Mouse (Mus musculus) embryonic fibroblast, embryonic 13.5 days (primary cell): Measurements from ENCODE around the gene Tmco4. TPM values are rescaled to one million over a fixed set of nuclear protein-coding genes. Genes with fewer than 3 reads are reported as not detected.
A peak's percentile ranks its signal among the peaks of the same experiment; 100 is the strongest.

Experiments used
- H3K27ac ChIP-seq: 2 replicates; pipeline ENCODE4 v1.5.1; 2012; ENCODE audit warnings: low read length, control low read depth, inconsistent platforms; ENCODE audit not compliant: insufficient read depth
- H3K4me1 ChIP-seq: 2 replicates; pipeline ENCODE4 v1.6.1; 2011; ENCODE audit warnings: low read length; ENCODE audit not compliant: control insufficient read depth, insufficient read depth
- H3K4me3 ChIP-seq: 2 replicates; pipeline ENCODE4 v1.5.1; 2011; ENCODE audit warnings: mild to moderate bottlenecking, control low read depth, low read length; ENCODE audit not compliant: insufficient read depth
- CTCF ChIP-seq: IDR thresholded peaks from 2 replicates; pipeline ENCODE4 v1.5.1; 2011; ENCODE audit warnings: mild to moderate bottlenecking, control low read depth, low read length, moderate library complexity, borderline replicate concordance; ENCODE audit not compliant: insufficient read depth
- POLR2A ChIP-seq: IDR thresholded peaks from 2 replicates; pipeline ENCODE4 v1.6.1; 2011; ENCODE audit warnings: low read depth, mild to moderate bottlenecking, control low read depth, low read length, moderate library complexity
- polyA plus RNA-seq: library from polyadenylated mRNA; stranded (reverse); fragments of >200 nt; gene quantifications from 2 replicates; pipeline ENCODE4 v1.2.4, GENCODE M21; 2011; ENCODE audit warnings: low read depth; ENCODE audit not compliant: missing spikeins, insufficient read length

Tmco4 gene
- polyA plus RNA-seq, 1 experiment = 14.3 TPM

DNA sequence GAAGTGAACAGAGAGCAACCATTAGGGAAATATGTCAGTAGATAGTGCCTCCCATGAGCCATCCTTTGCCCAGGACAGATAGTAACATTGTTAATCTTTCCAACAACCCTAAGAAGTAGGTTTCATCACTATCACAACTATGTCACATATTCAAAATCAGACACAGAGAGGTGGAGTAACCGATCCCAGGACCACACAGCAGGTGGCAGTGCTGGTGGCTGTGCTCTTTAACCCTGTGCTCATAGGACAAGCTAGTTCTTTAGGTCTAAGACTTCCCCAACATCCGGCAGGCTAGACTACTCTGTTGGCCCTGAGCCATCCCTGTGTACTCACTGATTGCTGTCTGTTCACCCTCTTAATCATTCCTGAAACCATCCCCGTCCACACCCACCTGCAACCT is 21.7 kb downstream of the Tmco4 start:
- no peak overlapping the region for H3K4me3 ChIP-seq
- H3K4me1 ChIP-seq = no peaks in the 10 kb centered on the region
- TF ChIP-seq POLR2A (no peak), CTCF (no peak)
- no peak overlapping the region for H3K27ac ChIP-seq

DNA sequence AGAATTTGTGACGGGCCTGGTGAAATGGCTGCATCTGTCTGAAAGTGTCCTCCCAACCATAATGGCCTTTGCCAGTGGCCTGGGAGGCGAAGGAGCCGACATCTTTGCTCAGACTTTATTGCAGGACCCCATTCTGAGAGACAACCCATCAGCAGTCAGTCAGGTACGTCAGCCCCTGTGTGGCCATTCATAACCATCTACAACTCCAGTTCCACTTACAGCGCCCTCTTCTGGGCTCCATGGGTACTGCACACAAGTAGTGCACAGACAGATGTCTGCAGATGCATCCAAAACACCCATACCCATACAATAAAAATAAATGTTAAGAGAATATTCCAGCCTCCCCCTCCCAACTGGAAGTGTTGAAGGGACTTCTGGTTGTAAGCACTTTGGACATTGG is 23.7 kb downstream of the Tmco4 start:
- Histone ChIP-seq H3K27ac (no peak overlapping the region), H3K4me3 (no peak overlapping the region), H3K4me1 (no peaks in the 10 kb centered on the region)
- TF ChIP-seq POLR2A = no peak
- 0 out of 2 replicates have a peak, but pooled peaks have one; percentile 1 for TF ChIP-seq CTCF

DNA sequence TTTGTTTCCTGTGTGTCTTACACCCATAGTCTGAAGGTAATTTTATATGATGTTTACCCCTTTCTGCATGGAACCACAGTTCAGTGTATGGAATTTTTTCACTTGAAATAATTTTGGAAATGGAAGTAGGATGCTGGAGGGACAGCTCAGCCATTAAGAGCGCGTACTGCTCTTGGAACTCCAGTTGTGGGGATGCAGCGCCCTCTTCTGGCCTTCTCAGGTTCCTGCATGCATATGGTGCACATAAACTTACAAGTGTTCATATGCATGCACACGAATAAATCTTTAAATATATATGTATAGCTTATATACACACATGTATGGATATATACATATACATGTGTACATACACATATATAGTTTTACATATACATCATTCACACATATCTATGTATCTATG is 24.4 kb downstream of the Tmco4 start:
- TF ChIP-seq CTCF (no peak), POLR2A (no peak)
- Histone ChIP-seq H3K4me3 (no peak overlapping the region), H3K27ac (no peak overlapping the region), H3K4me1 (no peaks in the 10 kb centered on the region)

DNA sequence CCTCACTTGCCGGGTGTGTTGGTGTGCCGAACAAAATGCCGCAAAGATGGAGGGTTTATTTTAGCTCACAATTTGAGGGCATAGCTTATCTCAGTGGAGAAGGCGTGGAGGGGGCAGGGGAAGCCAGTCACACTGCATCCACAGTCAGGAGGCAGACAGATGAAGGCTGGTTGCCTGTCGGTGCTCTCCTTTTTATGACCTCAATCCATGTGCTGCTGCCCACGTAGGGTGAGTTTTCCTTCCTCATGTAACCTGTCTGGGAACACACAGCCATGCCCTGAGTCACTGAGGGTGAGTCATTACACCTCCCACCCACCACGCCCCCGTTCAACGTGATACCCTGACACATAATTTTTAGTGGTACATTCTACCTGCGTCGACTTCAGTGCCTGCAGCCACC is 25.9 kb downstream of the Tmco4 start:
- no peak overlapping the region for H3K4me3 ChIP-seq
- no peak for TF ChIP-seq CTCF
- no peaks in the 10 kb centered on the region for H3K4me1 ChIP-seq
- no peak overlapping the region for H3K27ac ChIP-seq

DNA sequence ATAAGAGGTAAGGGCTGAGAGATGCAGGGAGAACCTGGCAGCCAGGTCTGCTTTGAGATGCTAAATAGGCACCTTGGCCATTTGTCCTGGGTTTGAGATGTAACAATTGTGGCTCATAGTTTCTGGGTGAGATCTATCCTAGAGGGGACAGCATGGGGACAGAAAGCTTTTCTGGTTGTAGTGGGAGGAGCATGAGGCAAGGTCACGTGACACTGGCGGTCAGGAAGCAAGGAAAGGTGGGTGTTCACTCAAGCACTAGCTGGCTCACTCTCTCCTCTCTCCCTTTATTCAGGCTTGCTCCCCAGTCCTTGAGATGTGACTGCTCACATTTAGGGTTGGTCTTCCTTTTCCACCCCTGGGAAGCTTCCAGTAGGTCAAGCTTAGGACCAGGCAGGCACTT is 28.3 kb downstream of the Tmco4 start:
- H3K4me1 ChIP-seq = no peaks in the 10 kb centered on the region
- TF ChIP-seq POLR2A (no peak), CTCF (no peak)
- no peak overlapping the region for H3K4me3 ChIP-seq
- H3K27ac ChIP-seq = no peak overlapping the region

DNA sequence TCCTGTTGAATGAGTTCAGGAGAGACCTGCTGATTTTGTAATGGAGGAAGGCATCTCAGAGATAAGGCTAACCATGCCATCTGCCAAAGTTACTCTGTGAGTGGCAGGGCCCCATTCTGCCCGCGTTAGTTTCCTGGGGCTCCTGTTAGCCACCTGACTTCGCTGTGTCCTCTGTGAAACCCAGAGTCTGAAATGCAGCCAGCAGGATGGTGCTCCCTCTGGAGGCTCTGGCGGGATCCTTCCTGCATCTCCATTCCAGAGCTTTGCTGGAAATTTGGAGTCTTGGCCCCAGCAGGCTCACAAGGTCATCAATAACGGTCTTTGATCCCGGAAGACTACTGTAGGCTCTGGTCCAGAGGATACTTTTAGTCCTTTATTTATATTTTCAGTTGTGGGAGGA is 28.7 kb downstream of the Tmco4 start:
- Histone ChIP-seq H3K4me3 (no peak overlapping the region), H3K4me1 (no peaks in the 10 kb centered on the region), H3K27ac (no peak overlapping the region)
- TF ChIP-seq POLR2A = no peak
- no peak for TF ChIP-seq CTCF

DNA sequence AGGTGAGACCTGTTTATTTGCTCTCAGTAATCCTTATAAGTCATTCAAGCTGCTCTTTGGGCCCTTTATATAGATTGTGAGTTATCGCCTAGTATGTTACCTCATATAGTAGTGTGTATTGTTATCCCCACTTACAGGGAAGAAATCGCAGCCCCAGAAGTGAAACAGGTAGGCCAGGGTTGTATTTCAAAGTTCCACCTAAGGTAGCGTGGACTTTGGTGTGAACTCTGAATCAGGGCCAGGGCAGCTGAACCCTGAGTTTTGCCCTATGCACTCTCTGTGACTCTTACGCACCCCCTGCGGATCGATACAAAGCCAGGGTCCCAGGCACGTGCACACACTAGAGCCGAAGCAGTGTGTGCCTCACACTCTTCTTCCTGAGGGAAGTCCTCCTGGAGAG is 31.4 kb downstream of the Tmco4 start:
- TF ChIP-seq CTCF (no peak), POLR2A (no peak)
- H3K27ac ChIP-seq = no peak overlapping the region
- H3K4me1 ChIP-seq = no peaks in the 10 kb centered on the region

DNA sequence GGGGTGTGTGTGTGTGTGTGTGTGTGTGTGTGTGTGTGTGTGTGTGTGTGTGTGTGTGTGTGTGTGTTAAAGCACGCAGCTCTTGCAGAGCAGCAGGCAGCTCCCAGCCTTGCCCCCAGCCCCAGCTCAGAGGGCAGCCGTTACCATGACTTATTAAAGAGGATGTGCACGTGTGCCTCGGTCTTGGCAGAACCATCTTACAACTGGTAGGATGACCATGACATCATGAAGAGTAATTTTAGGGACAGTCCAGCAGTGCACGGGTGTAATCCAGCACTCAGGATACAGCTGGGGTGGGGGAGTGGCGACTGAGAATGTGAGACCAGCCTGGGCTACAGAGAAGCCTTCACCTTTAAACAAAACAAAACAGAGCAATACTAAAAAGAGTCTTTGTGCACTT is 32.5 kb downstream of the Tmco4 start:
- no peak overlapping the region for H3K4me3 ChIP-seq
- H3K4me1 ChIP-seq = no peaks in the 10 kb centered on the region
- TF ChIP-seq CTCF = no peak
- TF ChIP-seq POLR2A = no peak
- H3K27ac ChIP-seq = no peak overlapping the region

More for the DNA sequence above, 31.4 kb downstream of the Tmco4 start:
- H3K4me3 ChIP-seq = no peak overlapping the region

DNA sequence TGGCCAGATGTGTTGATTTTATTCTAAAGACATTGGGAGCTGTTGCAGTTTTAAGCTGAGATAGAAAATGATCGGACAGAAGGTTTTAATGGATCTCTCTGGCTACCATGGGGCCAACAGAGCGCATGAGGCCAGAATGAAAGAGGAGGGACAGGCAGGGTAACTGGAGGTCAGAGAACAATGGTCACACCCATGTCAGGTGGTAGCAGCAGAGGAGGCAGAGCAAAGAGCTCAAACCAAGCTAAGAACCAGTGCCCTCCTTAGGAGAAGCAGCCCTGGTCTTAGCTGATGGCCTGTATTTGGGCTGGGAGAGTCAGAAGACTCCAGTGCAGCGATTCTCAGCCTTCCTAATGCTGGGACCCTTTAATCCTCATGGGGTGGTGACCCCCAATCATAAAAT is 34.7 kb downstream of the Tmco4 start:
- no peak overlapping the region for H3K4me3 ChIP-seq
- no peak overlapping the region for H3K27ac ChIP-seq
- TF ChIP-seq CTCF (no peak), POLR2A (no peak)
- H3K4me1 ChIP-seq = no peaks in the 10 kb centered on the region

DNA sequence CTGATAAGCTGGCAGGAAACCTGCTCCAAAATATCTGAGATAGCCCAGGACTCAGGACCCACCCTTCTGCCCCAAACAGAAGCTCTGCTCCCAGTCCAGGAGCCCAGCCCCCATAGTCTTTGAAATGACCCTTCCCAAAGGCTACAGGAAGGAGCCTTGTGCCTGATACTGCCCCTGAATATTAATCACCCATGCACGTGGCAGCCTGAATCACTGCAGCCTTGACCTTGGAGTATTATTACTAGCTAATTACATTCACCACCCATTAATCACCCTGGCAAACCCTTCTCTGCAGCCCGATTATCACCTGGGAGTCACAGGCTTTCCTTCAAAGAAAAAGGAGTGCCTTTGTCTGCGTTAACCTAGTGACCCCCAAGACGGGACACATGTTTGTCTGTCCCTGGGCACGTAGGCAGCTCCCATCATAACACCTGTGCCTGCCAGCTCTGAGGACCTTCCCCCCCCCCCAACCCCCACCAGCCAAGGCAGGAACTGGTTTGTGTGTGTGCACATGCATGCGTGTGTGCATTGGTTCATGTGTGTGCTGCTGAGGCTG is 35.4 kb downstream of the Tmco4 start:
- TF ChIP-seq POLR2A (no peak), CTCF (no peak)
- H3K4me3 ChIP-seq = no peak overlapping the region
- no peak overlapping the region for H3K27ac ChIP-seq
- H3K4me1 ChIP-seq = no peaks in the 10 kb centered on the region

DNA sequence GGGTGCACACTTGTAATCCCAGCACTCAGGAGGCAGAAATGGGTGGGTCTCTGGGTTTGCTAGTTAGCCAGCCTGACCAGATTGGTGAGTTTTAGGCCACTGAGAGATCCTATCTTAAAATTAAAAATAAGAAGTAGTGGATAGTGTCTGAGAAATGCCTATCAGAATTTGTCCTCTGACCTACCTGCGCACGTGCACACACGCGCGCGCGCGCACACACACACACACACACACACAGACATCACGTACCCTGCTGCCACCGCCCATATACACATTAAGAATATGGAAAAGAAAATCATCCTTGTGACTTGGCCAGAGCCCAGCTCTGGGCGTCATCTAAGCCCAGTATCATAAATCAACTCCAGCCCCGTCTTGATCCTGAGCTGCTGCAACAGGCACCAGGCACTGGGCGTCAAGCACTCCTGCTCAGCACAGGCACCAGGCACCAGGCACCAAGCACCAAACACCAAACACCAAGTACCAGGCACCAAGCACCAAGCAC is 38.6 kb downstream of the Tmco4 start:
- no peak for TF ChIP-seq POLR2A
- no peak for TF ChIP-seq CTCF
- Histone ChIP-seq H3K4me1 (no peaks in the 10 kb centered on the region), H3K4me3 (no peak overlapping the region), H3K27ac (no peak overlapping the region)

DNA sequence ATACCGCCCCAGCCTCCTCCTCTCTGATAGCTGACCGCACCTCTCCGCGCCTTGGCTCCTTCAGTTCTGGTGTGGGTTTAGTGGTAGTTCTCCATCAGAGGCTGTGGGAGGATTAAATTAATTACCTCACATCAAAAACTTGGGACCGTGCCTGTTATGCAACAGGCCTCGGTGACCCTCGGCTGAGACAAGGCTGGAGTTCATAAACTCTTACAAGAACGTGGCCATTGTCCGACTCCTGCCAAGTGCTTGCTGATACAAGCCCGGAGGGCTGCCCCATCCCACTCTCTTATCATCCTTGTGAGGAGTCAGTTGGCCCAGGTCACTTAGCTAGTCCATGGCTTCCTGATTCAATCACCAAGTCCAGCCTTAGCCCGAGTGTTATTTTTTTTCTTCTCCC is 40.6 kb downstream of the Tmco4 start:
- H3K27ac ChIP-seq = no peak overlapping the region
- TF ChIP-seq POLR2A (no peak), CTCF (no peak)
- H3K4me1 ChIP-seq = no peaks in the 10 kb centered on the region
- H3K4me3 ChIP-seq = no peak overlapping the region
